Mouse (Mus musculus): ENCODE data around the gene Tbx2. TPM values are rescaled to one million over a fixed set of nuclear protein-coding genes. Genes with fewer than 3 reads are reported as not detected.

Tbx2 gene
- polyA plus RNA-seq, 1 experiment = 1.0 TPM

DNA sequence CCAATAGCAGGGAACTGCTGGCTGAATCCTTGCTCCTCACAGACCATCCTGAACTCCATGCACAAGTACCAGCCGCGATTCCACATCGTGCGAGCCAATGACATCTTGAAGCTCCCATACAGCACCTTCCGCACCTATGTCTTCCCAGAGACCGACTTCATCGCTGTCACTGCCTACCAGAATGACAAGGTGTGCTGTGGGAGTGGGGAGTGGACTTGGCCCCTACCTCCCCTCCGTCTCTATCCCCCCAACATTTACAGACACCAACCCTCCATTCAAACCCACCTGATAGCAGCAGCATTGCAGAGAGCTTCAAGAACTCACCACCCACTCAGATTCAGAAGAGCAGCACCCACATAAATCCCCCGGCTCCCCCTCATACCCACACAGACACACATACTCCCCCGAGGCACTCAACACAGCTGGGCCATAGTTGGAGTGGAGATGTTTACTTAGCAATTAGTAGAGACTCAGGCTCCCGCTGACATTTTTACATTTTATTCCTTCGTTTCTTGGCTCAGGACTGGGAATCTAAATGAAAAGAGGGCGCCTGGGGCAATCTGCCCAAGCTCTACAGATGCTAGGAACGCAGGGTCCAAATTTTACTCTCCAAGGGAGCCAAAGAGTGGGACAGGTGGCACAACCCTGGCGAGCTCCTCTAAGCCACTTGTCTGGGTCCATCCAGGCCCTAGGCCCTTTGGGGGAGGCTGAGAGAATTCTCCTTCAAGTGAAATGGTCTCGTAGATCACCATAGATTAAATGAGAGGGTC lies 3.6 kb downstream of the Tbx2 start:
- no peak overlapping the region for H3K4me3 ChIP-seq
- H3K36me3 ChIP-seq (ENCODE audit: control insufficient read depth, insufficient read depth) = no peaks in the 10 kb centered on the region
- peaks cover 7% of the 10 kb centered on the region for H3K27me3 ChIP-seq (ENCODE audit: control insufficient read depth, insufficient read depth, insufficient read length)
- no peak overlapping the region for H3ac ChIP-seq (ENCODE audit: control insufficient read depth, insufficient read length)
- no peak overlapping the region for H3K4me2 ChIP-seq (ENCODE audit: low read depth)
- TF ChIP-seq MYOG (IDR thresholded peaks at IDR 0.05; ENCODE audit: control insufficient read depth in 1 of 3, insufficient read depth in 1 of 3, insufficient read length in 2 of 3, low read depth in 2 of 3) (no peak), E2F4 (IDR thresholded peaks at IDR 0.05; ENCODE audit: insufficient read depth) (no peak), REST (IDR thresholded peaks at IDR 0.05; ENCODE audit: insufficient read depth, insufficient read length) (no peak), POLR2AphosphoS2 (IDR thresholded peaks at IDR 0.05; ENCODE audit: insufficient read length, low read depth) (no peak), MAX (IDR thresholded peaks at IDR 0.05; ENCODE audit: low read depth) (no peak), SRF (IDR thresholded peaks at IDR 0.05; ENCODE audit: control insufficient read depth, insufficient read length, low read depth) (no peak), USF1 (IDR thresholded peaks at IDR 0.05; ENCODE audit: low read depth) (no peak), CEBPB (IDR thresholded peaks at IDR 0.05; ENCODE audit: insufficient read depth, poor library complexity, severe bottlenecking) (no peak), TCF3 (IDR thresholded peaks at IDR 0.05; ENCODE audit: insufficient read length, low read depth) (no peak), MYOD1 (IDR thresholded peaks at IDR 0.05; ENCODE audit: control insufficient read depth in 1 of 3, insufficient read length in 2 of 3, low read depth in 2 of 3) (no peak), POLR2A (IDR thresholded peaks at IDR 0.05; ENCODE audit: insufficient read length, low read depth) (no peak), TCF12 (IDR thresholded peaks at IDR 0.05; ENCODE audit: insufficient read depth, poor library complexity, severe bottlenecking) (no peak)
- H3K79me2 ChIP-seq (ENCODE audit: control insufficient read depth, insufficient read depth) = no peaks in the 10 kb centered on the region

GRCm38 (mm10) chr11:85836523-85837290 lies 4.4 kb downstream of the Tbx2 start:
- no peak overlapping the region for H3K4me3 ChIP-seq
- H3K36me3 ChIP-seq (ENCODE audit: control insufficient read depth, insufficient read depth) = no peaks in the 10 kb centered on the region
- no peak overlapping the region for H3K4me2 ChIP-seq (ENCODE audit: low read depth)
- TF ChIP-seq POLR2AphosphoS2 (IDR thresholded peaks at IDR 0.05; ENCODE audit: insufficient read length, low read depth) (no peak), MAX (IDR thresholded peaks at IDR 0.05; ENCODE audit: low read depth) (no peak), USF1 (IDR thresholded peaks at IDR 0.05; ENCODE audit: low read depth) (no peak), TCF3 (IDR thresholded peaks at IDR 0.05; ENCODE audit: insufficient read length, low read depth) (no peak), MYOG (IDR thresholded peaks at IDR 0.05; ENCODE audit: control insufficient read depth in 1 of 3, insufficient read depth in 1 of 3, insufficient read length in 2 of 3, low read depth in 2 of 3) (no peak), E2F4 (IDR thresholded peaks at IDR 0.05; ENCODE audit: insufficient read depth) (no peak), CEBPB (IDR thresholded peaks at IDR 0.05; ENCODE audit: insufficient read depth, poor library complexity, severe bottlenecking) (no peak), TCF12 (IDR thresholded peaks at IDR 0.05; ENCODE audit: insufficient read depth, poor library complexity, severe bottlenecking) (no peak), REST (IDR thresholded peaks at IDR 0.05; ENCODE audit: insufficient read depth, insufficient read length) (no peak), MYOD1 (IDR thresholded peaks at IDR 0.05; ENCODE audit: control insufficient read depth in 1 of 3, insufficient read length in 2 of 3, low read depth in 2 of 3) (no peak), SRF (IDR thresholded peaks at IDR 0.05; ENCODE audit: control insufficient read depth, insufficient read length, low read depth) (no peak), POLR2A (IDR thresholded peaks at IDR 0.05; ENCODE audit: insufficient read length, low read depth) (no peak)
- no peak overlapping the region for H3ac ChIP-seq (ENCODE audit: control insufficient read depth, insufficient read length)
- peaks cover 6% of the 10 kb centered on the region for H3K27me3 ChIP-seq (ENCODE audit: control insufficient read depth, insufficient read depth, insufficient read length)
- H3K79me2 ChIP-seq (ENCODE audit: control insufficient read depth, insufficient read depth) = no peaks in the 10 kb centered on the region

DNA sequence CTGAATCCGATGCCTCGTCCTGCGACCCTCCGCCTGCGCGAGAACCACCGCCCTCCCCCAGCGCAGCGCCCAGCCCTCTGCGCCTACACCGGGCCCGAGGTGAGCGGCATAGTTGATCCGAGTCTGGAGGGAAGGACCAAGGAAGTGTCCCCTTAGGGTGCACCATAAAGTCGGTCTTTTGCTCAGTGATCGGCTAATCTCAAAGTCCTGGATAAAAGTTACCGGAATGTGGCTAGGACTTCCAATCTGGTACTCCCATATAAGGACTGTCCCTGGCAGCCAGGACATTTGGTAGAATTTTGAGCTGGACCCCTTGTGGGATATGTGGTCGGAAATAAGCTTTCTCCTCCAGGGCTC lies 4.9 kb downstream of the Tbx2 start:
- Histone ChIP-seq H3K79me2 (ENCODE audit: control insufficient read depth, insufficient read depth) (no peaks in the 10 kb centered on the region), H3K4me3 (no peak overlapping the region), H3K27me3 (ENCODE audit: control insufficient read depth, insufficient read depth, insufficient read length) (peaks cover under 1% of the 10 kb centered on the region), H3ac (ENCODE audit: control insufficient read depth, insufficient read length) (no peak overlapping the region), H3K36me3 (ENCODE audit: control insufficient read depth, insufficient read depth) (no peaks in the 10 kb centered on the region), H3K4me2 (ENCODE audit: low read depth) (no peak overlapping the region)
- no peak for TF ChIP-seq SRF (IDR thresholded peaks at IDR 0.05; ENCODE audit: control insufficient read depth, insufficient read length, low read depth)
- no peak for TF ChIP-seq POLR2A (IDR thresholded peaks at IDR 0.05; ENCODE audit: insufficient read length, low read depth)
- no peak for TF ChIP-seq E2F4 (IDR thresholded peaks at IDR 0.05; ENCODE audit: insufficient read depth)
- TF ChIP-seq TCF12 (IDR thresholded peaks at IDR 0.05; ENCODE audit: insufficient read depth, poor library complexity, severe bottlenecking) = no peak
- no peak for TF ChIP-seq CEBPB (IDR thresholded peaks at IDR 0.05; ENCODE audit: insufficient read depth, poor library complexity, severe bottlenecking)
- no peak for TF ChIP-seq REST (IDR thresholded peaks at IDR 0.05; ENCODE audit: insufficient read depth, insufficient read length)

DNA sequence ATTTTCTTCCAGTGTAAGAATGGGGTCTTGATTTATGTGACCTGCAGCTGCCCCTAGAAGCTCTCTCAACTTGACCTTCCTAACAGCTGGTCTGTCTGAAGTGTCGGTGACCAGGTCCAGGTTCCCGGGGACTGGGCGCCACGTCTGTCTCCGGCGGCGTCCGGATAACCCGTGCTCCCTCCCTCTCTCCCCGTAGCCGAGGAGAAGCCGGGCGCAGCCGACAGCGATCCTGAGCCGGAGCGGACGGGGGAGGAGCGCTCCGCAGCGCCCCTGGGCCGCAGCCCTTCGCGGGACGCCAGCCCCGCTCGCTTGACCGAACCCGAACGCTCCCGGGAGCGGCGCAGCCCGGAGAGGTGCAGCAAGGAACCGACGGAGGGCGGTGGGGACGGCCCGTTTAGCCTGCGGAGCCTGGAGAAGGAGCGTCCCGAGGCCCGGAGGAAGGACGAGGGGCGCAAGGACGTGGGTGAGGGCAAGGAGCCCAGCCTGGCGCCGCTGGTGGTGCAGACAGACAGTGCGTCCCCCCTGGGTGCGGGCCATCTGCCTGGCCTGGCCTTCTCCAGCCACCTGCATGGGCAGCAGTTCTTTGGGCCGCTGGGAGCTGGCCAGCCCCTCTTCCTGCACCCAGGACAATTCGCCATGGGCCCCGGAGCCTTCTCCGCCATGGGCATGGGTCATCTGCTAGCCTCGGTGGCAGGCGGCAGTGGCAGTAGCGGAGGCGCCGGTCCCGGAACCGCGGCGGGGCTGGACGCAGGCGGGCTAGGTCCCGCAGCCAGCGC lies 5.5 kb downstream of the Tbx2 start:
- Histone ChIP-seq H3K79me2 (ENCODE audit: control insufficient read depth, insufficient read depth) (no peaks in the 10 kb centered on the region), H3K36me3 (ENCODE audit: control insufficient read depth, insufficient read depth) (no peaks in the 10 kb centered on the region), H3K4me2 (ENCODE audit: low read depth) (no peak overlapping the region), H3ac (ENCODE audit: control insufficient read depth, insufficient read length) (no peak overlapping the region), H3K27me3 (ENCODE audit: control insufficient read depth, insufficient read depth, insufficient read length) (no peaks in the 10 kb centered on the region), H3K4me3 (no peak overlapping the region)
- TF ChIP-seq MYOG (IDR thresholded peaks at IDR 0.05; ENCODE audit: control insufficient read depth in 1 of 3, insufficient read depth in 1 of 3, insufficient read length in 2 of 3, low read depth in 2 of 3) = peak in 1 of 3 experiments; percentile 2
- TF ChIP-seq TCF3 (IDR thresholded peaks at IDR 0.05; ENCODE audit: insufficient read length, low read depth) = no peak
- TF ChIP-seq MYOD1 (IDR thresholded peaks at IDR 0.05; ENCODE audit: control insufficient read depth in 1 of 3, insufficient read length in 2 of 3, low read depth in 2 of 3) = no peak

Measured in myocyte (in vitro differentiated cells).